Mouse (Mus musculus) gastrocnemius, postnatal 4 days (tissue): ENCODE results near the gene Pak2. TPM values are rescaled to one million over a fixed set of nuclear protein-coding genes. Genes with fewer than 3 reads are reported as not detected.

Experiments
- DNase-seq, 2 experiments: peaks; one replicate each; pipeline ENCODE4 v3.0.0; 2021 to 2022; ENCODE audit warnings: low spot score in 2 of 2, mixed read lengths in 2 of 2
- microRNA-seq: library from miRNA; unstranded; fragments of <30 nt; microRNA quantifications from one replicate; pipeline ENCODE4 v1.2.0, GENCODE M21; 2021
- total RNA-seq, 2 experiments: library from RNA; stranded (reverse); gene quantifications; 2 replicates each; pipeline ENCODE4 v1.2.3; 2021

Pak2 gene
- total RNA-seq, 2 experiments from 2014 or later, result 36.2 to 38.1 TPM

- DNase-seq, result peak; percentile 73 to 91
Observed at GRCm38 (mm10) chr16:32002509-32003477, 76.3 kb downstream of the Pak2 start, which contains the start of gene Senp5. TSS of gene Senp5 (minus strand) at chr16:32003287.

GRCm38 (mm10) chr16:31996371-31996770 lies 82.8 kb downstream of the Pak2 start:
- DNase-seq, result no peak

- DNase-seq, result no peak
Observed at GRCm38 (mm10) chr16:31993946-31994345, 85.2 kb downstream of the Pak2 start.

GRCm38 (mm10) chr16:31993195-31993594 lies 85.9 kb downstream of the Pak2 start:
- no peak for DNase-seq

- DNase-seq, result no peak
Observed at GRCm38 (mm10) chr16:31992039-31992438, 87.1 kb downstream of the Pak2 start.

- DNase-seq, result no peak
Observed at GRCm38 (mm10) chr16:31980946-31981345, 98.2 kb downstream of the Pak2 start.

GRCm38 (mm10) chr16:31979501-31979900 lies 99.6 kb downstream of the Pak2 start:
- no peak for DNase-seq

- no peak for DNase-seq
Observed at GRCm38 (mm10) chr16:31975258-31975657, 103.9 kb downstream of the Pak2 start.

Small RNAs within 50 kb of the gene (microRNA-seq; reads per million reads assigned to microRNA genes)
- gene Gm26269, result not detected

Other genes with a start within 250 kb of the Pak2 start
- gene Meltf, start 200.5 kb downstream of the Pak2 start, total RNA-seq, result under 1 TPM in 1 of 2 experiments, not detected in 1; 0.08 TPM
- 1 to 10 TPM; 6.4 to 7.9 TPM for gene Pigz, start 145.5 kb downstream of the Pak2 start, total RNA-seq
- 10 to 100 TPM; 43.3 to 46.9 TPM for gene 0610012G03Rik, start 130.8 kb downstream of the Pak2 start, total RNA-seq
- gene Ncbp2, start 130.8 kb downstream of the Pak2 start, total RNA-seq, result 10 to 100 TPM; 33.2 to 35.1 TPM
- 10 to 100 TPM; 22.4 to 23.2 TPM for gene Senp5, start 76.1 kb downstream of the Pak2 start, total RNA-seq
- 10 to 100 TPM; 21.5 to 22.9 TPM for gene Pigx, start 20.4 kb upstream of the Pak2 start, total RNA-seq
- 1 to 10 TPM; 8.0 TPM for gene Cep19, start 20.5 kb upstream of the Pak2 start, total RNA-seq
- 10 to 100 TPM; 13.3 to 15.2 TPM for gene Nrros, start 86.3 kb upstream of the Pak2 start, total RNA-seq
- gene Bex6, start 100.5 kb upstream of the Pak2 start, total RNA-seq, result not detected
- 10 to 100 TPM; 13.8 to 14.1 TPM for gene Fbxo45, start 167.8 kb upstream of the Pak2 start, total RNA-seq
- gene Wdr53, start 167.9 kb upstream of the Pak2 start, total RNA-seq, result 1 to 10 TPM; 8.5 to 9.0 TPM
- 1 to 10 TPM; 3.2 to 5.4 TPM for gene Smco1, start 192.1 kb upstream of the Pak2 start, total RNA-seq
- gene Rnf168, start 198.1 kb upstream of the Pak2 start, total RNA-seq, result 10 to 100 TPM; 15.0 to 16.1 TPM